Mouse (Mus musculus) ovary, adult 10 weeks (tissue): ENCODE data around the gene H2-D1. TPM values are rescaled to one million over a fixed set of nuclear protein-coding genes. Genes with fewer than 3 reads are reported as not detected.

Experiments used
- polyA plus RNA-seq: library from polyadenylated mRNA; stranded (reverse); fragments of 350-450 nt; fragmentation: Illumina TruSeq; extraction: RNeasy Lipid Tissue Mini Kit (QIAGEN cat#74804); gene quantifications from one replicate; pipeline ENCODE4 v1.2.3, GENCODE M21; 2014

The H2-D1 gene
- polyA plus RNA-seq = 26.9 TPM

DNA sequence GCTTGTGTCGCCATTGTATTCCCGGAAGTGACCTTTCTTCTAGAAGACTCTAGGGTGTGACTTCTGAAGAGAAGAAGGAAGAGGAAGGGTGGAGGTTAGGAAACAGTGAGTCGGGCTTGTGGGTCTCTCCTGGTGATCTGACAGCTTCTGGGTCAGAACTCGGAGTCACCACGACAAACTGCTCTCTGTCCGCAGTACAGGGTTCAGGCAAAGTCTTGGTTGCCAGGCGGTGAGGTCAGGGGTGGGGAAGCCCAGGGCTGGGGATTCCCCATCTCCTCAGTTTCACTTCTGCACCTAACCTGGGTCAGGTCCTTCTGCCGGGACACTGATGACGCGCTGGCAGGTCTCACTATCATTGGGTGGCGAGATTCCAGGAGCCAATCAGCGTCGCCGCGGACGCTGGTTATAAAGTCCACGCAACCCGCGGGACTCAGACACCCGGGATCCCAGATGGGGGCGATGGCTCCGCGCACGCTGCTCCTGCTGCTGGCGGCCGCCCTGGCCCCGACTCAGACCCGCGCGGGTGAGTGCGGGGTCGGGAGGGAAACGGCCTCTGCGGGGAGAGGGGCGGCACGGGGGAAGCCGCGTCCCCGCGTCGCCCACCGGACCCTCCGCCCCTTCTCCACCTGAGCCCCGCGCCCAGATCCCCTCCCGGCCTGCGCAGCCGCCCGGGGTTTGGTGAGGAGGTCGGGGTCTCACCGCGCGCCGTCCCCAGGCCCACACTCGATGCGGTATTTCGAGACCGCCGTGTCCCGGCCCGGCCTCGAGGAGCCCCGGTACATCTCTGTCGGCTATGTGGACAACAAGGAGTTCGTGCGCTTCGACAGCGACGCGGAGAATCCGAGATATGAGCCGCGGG, at the start of gene H2-D1:
Gene H2-D1 (plus strand): TSS at position 67 of the 859 bp plus-strand sequence.

DNA sequence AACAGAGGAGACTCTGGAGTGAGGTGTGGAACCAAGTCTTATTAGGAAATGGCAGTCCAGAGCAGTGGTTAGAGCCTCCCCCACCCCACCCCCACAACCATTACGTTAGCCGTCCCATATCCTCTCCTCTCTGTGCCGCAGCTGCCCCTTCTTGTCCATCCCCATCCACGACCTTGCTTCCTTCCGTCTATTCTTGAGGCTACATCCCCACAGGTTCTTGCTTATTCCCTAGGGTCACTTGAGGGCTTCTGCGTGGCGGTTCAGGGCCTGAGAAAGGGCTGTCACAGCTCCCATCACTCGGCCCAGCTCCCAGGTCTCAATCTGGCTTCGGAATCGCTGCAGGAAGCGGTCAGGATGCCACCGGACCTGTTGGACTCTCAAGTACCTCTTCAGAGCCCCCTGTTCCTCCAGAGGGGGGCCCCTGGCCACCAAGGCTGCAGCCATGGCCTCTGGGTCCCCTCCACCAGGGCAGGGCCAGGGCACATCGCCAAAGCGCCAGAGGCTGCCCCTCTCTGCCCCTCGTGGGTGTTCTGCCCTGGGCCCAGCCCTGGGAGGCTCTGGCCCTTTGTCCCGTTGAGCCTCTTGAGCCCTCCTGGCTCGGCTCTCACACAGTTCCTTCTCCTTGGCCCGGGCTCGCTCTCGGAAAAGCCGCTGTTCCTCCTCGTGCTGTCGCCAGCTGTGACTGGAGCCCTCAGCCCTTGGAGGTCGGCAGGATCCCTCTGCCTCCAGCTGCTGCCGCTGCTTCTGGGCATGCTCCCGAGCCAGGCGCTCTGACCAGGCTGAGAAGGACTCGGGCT, 42.2 kb upstream of the H2-D1 start, which contains the start of gene Gm16181:
Gene Gm16181 (plus strand): TSS at position 679 of the 797 bp plus-strand sequence.

DNA sequence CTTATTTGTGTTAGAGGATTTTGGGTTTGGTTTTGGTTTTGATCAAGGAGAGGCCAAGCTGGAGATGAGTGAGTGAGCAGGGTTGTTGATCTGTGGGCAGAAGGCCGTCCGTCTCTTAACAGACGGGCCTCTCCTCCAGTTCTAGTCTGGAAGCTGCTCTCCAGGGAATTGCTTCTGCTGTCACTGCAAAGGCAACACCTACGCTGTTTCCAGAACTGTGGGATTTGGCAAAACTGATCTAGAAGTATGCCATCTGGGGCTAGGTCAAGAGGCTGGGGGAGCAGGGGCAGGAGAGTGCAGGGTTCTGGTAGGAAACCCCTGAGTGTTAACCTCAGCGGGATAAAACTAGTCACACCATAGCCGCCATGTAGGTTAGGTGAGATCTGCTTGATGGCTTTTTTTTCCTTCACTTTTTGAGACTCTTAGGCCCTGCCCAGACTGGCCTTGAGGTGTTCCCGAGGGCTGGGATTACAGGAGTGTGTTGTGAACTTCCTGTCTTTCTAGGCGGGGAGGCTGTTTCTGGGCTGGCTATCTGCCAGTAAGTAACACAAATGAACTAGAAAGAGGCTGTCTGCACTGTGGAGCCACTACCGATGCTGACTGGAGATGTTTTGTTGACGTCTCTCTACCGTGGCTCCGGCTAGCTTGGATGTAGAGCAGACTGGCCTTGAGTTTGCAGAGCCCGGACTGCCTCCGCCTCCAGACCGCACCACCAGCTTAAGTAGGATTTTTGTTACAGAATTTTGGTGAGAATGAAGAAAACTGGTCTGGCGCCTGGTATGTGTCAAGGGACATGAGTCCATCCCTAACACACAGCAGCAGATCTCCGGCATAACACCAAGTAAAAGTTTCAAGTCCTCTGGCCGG, 29.2 kb upstream of the H2-D1 start, which contains the start of gene Atp6v1g2:
Gene Atp6v1g2 (plus strand): TSS at position 547 of the 867 bp plus-strand sequence.

DNA sequence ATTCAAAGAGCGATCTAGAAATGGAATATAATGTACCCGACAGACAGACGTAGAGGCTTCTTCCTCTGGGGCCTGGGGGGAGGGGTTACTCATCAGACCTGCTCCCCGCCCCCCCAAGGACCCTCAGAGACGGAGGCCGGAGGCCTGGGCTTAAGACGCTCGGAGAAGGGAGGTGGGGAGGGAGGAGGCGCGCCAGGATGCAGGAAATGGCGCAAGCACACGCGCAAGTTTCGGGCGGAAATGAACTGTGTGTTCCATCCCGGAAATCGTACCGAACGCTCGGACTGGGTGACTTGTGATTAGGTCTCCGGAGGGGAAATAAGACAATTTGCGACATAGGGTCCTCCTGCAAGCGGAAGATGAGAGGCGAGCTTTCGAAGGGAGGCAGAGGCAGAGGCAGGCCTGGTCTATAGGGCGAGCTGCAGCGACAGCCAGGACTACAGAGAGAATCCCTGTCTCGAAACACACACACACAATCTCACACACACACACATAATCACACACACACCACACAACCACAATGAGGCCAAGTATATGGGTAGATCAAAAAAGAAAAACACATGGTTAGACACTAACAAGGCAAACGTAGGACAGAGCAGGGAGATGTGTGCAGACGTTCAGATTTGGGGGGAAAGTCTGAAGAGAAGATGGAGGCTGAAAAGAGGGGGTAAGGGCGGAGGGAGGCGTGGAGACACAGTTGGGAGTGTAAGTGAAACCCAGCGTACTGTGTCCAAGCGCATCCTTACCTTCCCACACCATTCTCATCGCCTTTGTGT, 26.7 kb upstream of the H2-D1 start, which contains the start of gene Nfkbil1:
Gene Nfkbil1 (minus strand): TSS at position 179 of the 776 bp plus-strand sequence.

DNA sequence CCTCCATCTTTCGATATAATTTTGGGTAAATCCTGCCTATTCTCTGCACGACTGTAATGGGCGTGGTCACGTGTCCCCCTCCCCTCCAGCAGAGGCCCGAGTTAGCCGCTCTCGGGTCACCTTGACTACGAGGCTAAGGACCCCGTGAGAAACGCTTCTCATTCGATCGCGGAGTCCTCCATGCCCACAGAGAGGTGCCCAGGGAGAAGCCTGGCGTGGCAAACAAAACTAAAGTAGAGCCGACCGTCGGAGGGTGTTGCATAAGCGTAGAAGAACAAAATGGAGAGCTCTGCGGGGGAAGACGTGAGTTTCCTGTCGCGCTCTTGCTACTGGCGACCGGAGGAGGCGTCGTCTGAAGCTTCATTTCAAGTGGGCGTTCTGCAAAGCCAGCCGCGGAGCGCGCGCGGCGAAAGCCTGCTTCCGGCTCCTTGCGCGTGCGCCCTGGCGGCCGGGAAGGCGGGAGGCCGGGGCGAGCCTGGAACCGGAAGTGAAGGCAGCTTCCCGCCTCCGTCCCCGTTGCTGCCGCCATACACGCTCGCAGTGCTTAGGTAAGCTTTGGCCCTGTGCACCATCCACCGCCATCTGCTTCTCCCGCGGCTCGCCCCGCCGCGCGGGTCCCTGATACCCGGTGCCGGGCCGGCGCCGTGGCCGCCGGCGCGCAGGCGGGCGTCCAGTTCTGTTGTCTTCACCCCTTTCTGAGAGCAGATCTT, 21.1 kb upstream of the H2-D1 start, which contains the start of gene Ddx39b:
Gene Ddx39b (plus strand): TSS at position 442 of the 710 bp plus-strand sequence.

Other genes starting within 250 kb of the H2-D1 start
- gene Vwa7, start 246.2 kb upstream of the H2-D1 start, polyA plus RNA-seq = not detected
- not detected for gene Sapcd1, start 234.7 kb upstream of the H2-D1 start, polyA plus RNA-seq
- gene Msh5, start 216.0 kb upstream of the H2-D1 start, polyA plus RNA-seq = 0.68 TPM
- 25.1 TPM for gene Clic1, start 212.8 kb upstream of the H2-D1 start, polyA plus RNA-seq
- gene Ddah2, start 203.7 kb upstream of the H2-D1 start, polyA plus RNA-seq = 2.7 TPM
- gene Ly6g6c, start 197.3 kb upstream of the H2-D1 start, polyA plus RNA-seq = not detected
- gene Mpig6b, start 196.5 kb upstream of the H2-D1 start, polyA plus RNA-seq = 0.20 TPM
- gene Ly6g6e, start 185.8 kb upstream of the H2-D1 start, polyA plus RNA-seq = not detected
- not detected for gene Ly6g6d, start 184.7 kb upstream of the H2-D1 start, polyA plus RNA-seq
- gene Ly6g6f, start 177.1 kb upstream of the H2-D1 start, polyA plus RNA-seq = not detected
- gene Abhd16a, start 173.5 kb upstream of the H2-D1 start, polyA plus RNA-seq = 3.5 TPM
- not detected for gene Ly6g5c, start 154.5 kb upstream of the H2-D1 start, polyA plus RNA-seq
- gene Ly6g5b, start 147.3 kb upstream of the H2-D1 start, polyA plus RNA-seq = not detected
- 0.91 TPM for gene Gpank1, start 141.3 kb upstream of the H2-D1 start, polyA plus RNA-seq
- 117 TPM for gene Csnk2b, start 140.7 kb upstream of the H2-D1 start, polyA plus RNA-seq
- 0.83 TPM for gene D17H6S53E, start 136.4 kb upstream of the H2-D1 start, polyA plus RNA-seq
- not detected for gene Apom, start 130.7 kb upstream of the H2-D1 start, polyA plus RNA-seq
- 9.7 TPM for gene Bag6, start 127.6 kb upstream of the H2-D1 start, polyA plus RNA-seq
- 10.0 TPM for gene Prrc2a, start 97.8 kb upstream of the H2-D1 start, polyA plus RNA-seq
- 5.8 TPM for gene Aif1, start 86.7 kb upstream of the H2-D1 start, polyA plus RNA-seq
- gene Lst1, start 74.3 kb upstream of the H2-D1 start, polyA plus RNA-seq = not detected
- not detected for gene Ltb, start 68.3 kb upstream of the H2-D1 start, polyA plus RNA-seq
- not detected for gene Tnf, start 60.7 kb upstream of the H2-D1 start, polyA plus RNA-seq
- not detected for gene Lta, start 57.4 kb upstream of the H2-D1 start, polyA plus RNA-seq
- gene Gm16181, start 41.9 kb upstream of the H2-D1 start, polyA plus RNA-seq = not detected
- 5.4 TPM for gene Atp6v1g2, start 29.1 kb upstream of the H2-D1 start, polyA plus RNA-seq
- gene Nfkbil1, start 26.9 kb upstream of the H2-D1 start, polyA plus RNA-seq = not detected
- 7.3 TPM for gene Ddx39b, start 21.0 kb upstream of the H2-D1 start, polyA plus RNA-seq
- gene H2-Q1, start 57.7 kb downstream of the H2-D1 start, polyA plus RNA-seq = not detected
- 2.1 TPM for gene H2-Q2, start 79.5 kb downstream of the H2-D1 start, polyA plus RNA-seq
- gene H2-Q4, start 116.9 kb downstream of the H2-D1 start, polyA plus RNA-seq = 21.8 TPM
- 3.0 TPM for gene H2-Q6, start 162.1 kb downstream of the H2-D1 start, polyA plus RNA-seq
- 2.0 TPM for gene H2-Q7, start 176.4 kb downstream of the H2-D1 start, polyA plus RNA-seq
- 0.80 TPM for gene H2-Q10, start 207.4 kb downstream of the H2-D1 start, polyA plus RNA-seq
- 0.46 TPM for gene Pou5f1, start 243.3 kb downstream of the H2-D1 start, polyA plus RNA-seq